Mouse (Mus musculus): Measurements from ENCODE around the gene Ptpn20. TPM values are rescaled to one million over a fixed set of nuclear protein-coding genes. Genes with fewer than 3 reads are reported as not detected.

Gene Ptpn20
- not detected for total RNA-seq (2021)
- long read RNA-seq, experiment 1 = 0 reads
- long read RNA-seq, experiment 2 = 0 reads

DNA sequence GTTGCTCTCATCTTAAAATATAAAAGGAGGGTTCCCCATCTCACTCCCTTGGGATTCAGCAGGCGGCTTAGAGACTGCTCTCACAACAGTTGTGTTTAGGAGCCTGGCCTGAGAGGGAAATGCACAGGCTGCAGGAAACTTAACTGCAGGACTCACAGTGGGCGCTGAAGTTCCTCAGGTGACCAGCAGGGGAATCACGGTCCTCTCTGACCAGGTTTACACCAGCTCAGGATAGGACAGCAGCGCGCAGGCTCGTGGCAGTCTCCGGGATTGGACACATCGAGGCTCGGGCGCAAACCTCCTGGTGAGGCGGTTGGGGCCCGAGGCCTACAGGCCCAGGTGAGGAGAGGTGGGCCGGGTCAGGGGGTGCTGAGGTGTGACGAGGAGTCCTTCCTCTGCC lies at the start of gene Ptpn20:
TSS of gene Ptpn20 (plus strand) at position 257 of the 400 bp plus-strand sequence.
- peak in 1 of 2 experiments; percentile 11 for DNase-seq

- DNase-seq = no peak
These were observed 49.3 kb upstream of the Ptpn20 start for GRCm38 (mm10) chr14:33539559-33540167.

DNA sequence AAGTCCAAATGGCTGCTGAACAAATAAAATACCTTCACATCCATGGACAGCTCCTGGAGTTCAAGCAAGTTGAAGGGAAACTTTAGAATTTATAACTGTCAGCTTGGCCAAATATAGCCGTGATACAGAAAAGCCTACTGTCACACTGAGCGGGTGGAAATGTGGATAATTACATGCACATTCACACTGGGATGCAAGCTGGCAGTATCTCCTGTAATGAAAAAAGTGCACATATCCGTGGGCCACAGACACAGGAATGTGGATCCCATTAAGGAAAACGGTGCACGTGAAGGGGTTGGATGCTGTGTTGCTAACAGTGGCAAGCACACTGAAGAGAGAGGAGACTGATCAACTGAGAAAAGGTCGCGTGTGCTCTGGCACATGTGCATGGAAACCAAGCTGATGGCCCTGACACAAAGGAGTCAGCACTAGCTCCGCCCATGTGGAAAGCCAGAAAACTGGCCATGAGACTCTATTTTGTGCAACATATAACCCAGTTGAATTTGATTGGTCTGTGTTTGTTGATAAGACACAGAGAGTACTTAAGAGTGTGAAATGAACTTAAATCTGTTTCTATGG lies 43.4 kb upstream of the Ptpn20 start:
- no peak for DNase-seq

GRCm38 (mm10) chr14:33548650-33549049 lies 40.4 kb upstream of the Ptpn20 start:
- no peak for DNase-seq

DNA sequence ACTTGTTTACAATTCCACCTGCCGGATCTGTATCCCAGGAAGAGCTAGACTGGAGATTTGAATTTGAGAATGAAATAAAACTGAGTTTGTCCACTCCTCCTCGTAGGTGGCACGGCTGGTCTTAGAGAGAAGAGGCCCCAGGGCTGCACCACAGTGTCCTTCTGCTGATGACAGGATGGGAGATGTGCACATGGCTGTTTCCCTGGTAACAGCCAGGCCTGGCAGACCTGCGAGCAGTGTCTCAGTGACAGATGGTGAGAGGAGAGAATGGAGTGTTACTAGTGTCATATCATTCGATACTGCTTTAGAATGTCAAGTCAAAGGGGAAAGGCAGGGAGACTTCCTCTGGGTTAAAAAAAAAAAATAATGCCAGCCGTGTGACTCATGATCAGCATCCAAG lies 39.2 kb upstream of the Ptpn20 start:
- DNase-seq = no peak

DNA sequence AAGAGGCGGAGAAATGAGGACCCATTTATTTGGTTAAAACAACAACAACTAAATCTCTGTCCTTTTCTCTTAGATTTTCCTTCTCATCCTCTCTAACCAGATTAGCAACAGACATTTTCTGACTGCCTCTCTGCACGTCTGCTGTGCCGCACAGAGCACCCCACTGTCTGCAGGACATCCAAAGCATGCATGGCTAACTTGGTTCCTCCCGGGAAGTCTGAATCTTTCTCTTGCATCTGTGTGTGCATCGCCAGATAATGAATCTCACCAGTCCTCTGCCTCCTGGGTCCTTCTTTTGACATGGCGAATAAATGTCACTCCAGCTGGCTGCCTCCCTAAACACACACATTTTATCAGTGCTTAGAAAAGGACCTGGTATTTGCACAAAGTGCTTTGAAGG lies 18.3 kb upstream of the Ptpn20 start:
- no peak for DNase-seq

GRCm38 (mm10) chr14:33573643-33574042 lies 15.4 kb upstream of the Ptpn20 start:
- DNase-seq = no peak

- DNase-seq = no peak
These were observed 9.1 kb upstream of the Ptpn20 start for GRCm38 (mm10) chr14:33579771-33580484.

DNA sequence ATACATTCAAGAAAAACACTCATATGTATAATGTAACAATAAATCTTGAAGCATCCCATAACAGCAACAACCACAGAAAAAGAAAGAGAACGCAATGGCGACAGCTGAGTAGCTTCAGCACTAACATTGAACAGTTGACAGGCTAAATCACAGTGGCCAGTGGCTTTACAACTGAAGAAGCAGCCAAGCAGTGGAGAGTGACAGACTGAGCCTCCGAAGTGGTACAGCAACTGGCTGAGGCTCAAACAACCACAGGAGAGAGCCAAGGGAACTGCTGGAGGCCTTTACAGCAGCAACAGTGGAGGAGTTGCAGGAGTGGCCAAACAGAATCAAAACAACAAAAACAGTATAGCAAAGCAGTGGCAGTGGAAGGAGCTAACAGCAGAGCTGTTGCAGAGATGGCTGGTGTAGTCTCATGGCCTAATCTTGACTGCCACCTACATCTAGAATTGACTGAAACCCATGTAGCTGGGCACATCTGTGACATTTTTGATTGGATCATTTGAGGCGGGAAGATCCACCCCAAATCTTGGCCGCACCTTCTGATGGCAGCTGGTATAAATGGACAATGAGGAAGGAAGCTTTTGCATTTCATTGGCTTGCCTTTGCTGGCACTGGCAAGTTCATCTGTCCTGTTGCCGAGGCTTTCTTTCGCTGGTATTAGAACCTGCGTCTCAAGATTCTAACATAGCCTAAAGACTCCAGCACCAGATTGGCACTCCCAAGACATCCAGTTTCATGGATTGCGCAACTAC lies 9.5 kb downstream of the Ptpn20 start:
- DNase-seq = no peak

DNA sequence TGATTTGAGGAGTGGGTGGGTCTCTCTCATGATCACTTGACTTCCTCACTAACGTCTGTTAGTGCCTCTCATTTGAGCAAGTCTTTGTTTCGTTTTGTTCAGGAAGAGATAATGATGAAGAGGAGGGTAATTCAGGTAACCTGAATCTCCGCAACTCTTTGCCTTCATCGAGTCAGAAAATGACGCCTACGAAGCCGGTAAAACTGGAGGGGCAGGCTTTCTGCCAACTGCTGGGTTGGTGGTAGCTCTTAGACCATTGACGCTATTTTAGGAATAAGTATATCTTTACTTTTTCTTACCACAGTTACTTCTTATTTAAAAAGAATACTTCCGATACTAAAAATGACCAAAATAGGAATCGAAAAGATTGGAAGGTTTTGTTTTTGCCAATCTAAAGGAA lies 18.4 kb downstream of the Ptpn20 start:
- no peak for DNase-seq

DNA sequence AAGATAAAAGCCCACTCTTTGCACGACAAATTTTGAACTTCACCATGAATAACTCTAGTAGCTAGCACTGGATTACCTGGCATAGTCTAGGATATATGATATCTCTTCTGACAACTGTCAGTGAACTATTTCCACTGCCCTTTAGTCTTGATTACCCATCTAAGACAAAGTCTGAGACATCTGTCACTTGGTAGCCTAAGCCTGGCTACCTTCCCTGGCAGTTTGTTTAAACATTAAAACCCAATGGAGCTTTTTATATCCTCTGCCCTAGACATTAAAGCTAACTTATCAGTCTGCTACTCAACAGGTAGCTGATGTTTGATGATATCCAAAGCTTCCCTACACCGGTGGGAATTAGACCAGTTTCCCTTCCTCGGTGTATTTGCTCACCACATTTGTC lies 36.0 kb downstream of the Ptpn20 start:
- DNase-seq = no peak

- peak in 1 of 2 experiments; percentile 3 for DNase-seq
These were observed 43.9 kb downstream of the Ptpn20 start for GRCm38 (mm10) chr14:33632790-33633372.

GRCm38 (mm10) chr14:33634354-33634753 lies 45.3 kb downstream of the Ptpn20 start:
- DNase-seq = no peak

DNA sequence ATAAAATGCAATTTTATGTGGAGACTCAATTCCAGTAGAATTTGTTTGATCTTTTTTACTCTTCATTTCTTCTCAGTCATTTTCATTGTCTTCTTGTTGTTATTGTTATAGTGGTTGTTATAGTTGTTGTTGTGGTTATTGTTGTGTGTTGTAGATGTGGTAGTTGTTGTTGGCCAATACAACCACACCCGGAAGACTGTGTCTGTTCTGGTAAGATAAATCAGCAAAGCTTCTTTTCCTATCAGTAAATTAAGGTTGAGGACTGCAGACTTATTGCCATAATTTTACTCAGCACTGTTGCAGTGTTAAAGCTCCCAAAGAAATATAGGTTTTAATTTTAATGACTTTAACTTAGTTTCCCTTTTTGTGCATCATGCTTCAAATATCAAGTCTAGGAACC lies 45.8 kb downstream of the Ptpn20 start:
- no peak for DNase-seq

GRCm38 (mm10) chr14:33639357-33639756 lies 50.4 kb downstream of the Ptpn20 start:
- DNase-seq = peak in 1 of 2 experiments; percentile 3

DNA sequence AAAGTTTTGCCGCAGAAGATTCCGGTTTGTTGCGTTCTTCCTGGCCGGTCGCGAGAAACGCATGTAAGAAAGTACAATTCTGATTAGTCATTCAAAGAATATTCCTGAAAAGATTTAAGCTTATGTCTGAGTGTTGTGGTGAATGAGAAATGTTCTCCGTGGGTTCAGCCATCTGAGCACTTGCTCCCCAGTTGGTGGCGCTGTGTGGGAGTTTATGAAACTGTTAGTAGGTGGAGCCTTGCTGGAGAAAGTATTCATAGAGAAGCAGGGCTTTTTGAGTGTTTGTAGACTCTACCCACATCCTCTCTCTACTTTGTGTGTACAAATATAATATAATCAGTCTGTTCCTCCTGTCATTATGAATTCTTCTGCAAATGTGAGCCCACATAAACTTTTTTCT lies 61.7 kb downstream of the Ptpn20 start:
- DNase-seq = peak; percentile 32 to 52

GRCm38 (mm10) chr14:33657471-33657901 lies 68.5 kb downstream of the Ptpn20 start:
- no peak for DNase-seq

GRCm38 (mm10) chr14:33658331-33658730 lies 69.3 kb downstream of the Ptpn20 start:
- no peak for DNase-seq

DNA sequence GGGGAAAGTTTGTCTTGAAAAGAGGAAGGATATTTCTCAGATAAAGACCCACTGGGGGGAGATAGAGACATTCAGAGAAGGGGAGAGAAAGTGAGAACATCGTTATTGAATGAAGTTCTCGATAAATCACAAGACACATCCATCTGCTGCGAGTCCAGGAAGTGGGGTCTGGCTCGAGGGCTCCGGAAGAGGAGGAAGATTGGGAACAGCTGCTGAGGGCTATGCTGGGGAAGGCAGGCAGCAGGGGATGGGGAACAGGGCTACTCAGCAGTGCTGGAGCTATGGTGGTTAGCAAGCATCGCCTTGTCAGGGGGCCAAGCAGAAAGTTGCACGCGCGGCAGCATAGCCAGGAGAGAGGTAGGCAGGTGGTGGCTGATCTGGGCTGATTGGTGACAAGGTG lies 73.1 kb downstream of the Ptpn20 start:
- no peak for DNase-seq

DNA sequence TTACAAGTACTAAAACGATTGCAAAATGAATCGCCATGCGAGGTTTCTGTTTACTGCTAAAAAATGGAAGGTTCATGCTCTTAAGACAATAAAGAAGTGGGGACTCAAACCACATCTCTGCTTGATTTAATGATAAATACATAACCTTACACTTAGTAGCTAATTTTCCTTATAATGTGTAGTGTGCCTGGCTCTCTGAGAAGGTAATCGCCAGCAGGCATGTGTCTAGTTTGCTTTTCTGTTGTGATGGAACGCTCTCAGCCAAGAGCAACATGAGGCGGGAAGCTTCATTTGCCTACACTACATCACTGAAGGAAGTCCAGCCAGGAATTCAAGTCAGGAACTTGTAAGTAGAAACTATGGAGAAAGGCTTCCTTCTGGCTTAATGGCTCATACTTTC lies 77.3 kb downstream of the Ptpn20 start:
- no peak for DNase-seq

- no peak for DNase-seq
These were observed 80.9 kb downstream of the Ptpn20 start for GRCm38 (mm10) chr14:33669891-33670290.

- DNase-seq = peak; percentile 58 to 62
These were observed 84.5 kb downstream of the Ptpn20 start for GRCm38 (mm10) chr14:33673350-33674087.

Measured in adrenal gland, postnatal 36 days (tissue).